Mouse (Mus musculus) left cerebral cortex, postnatal 14 days (tissue): Measurements from ENCODE around the gene Slc46a2. TPM values are rescaled to one million over a fixed set of nuclear protein-coding genes. Genes with fewer than 3 reads are reported as not detected.

Experiments used
- DNase-seq, 2 experiments: peaks; one replicate each; pipeline ENCODE4 v3.0.0; 2021 to 2022; ENCODE audit warnings: low spot score in 2 of 2, mixed read lengths in 1 of 2
- intact Hi-C: fragments of 180-260 bp; cut with DNase I; formaldehyde crosslinking; loops from one replicate; pipeline ENCODE4 v1.15.1; 2025
- long read RNA-seq, 2 experiments: library from polyadenylated mRNA; stranded (forward); transcript quantifications; one replicate each; pipeline ENCODE4 v2.0.0; 2021
- total RNA-seq, 2 experiments: library from RNA; stranded (reverse); gene quantifications; 2 replicates each; pipeline ENCODE4 v1.2.3; 2021

Slc46a2 gene
- total RNA-seq = not detected
- long read RNA-seq, experiment 1, partial matches to known transcripts = 0 of 1 reads
- long read RNA-seq, experiment 1, other reads (novel, unspliced or antisense) = 1 of 1 reads
- long read RNA-seq, experiment 2 = 0 reads

DNA sequence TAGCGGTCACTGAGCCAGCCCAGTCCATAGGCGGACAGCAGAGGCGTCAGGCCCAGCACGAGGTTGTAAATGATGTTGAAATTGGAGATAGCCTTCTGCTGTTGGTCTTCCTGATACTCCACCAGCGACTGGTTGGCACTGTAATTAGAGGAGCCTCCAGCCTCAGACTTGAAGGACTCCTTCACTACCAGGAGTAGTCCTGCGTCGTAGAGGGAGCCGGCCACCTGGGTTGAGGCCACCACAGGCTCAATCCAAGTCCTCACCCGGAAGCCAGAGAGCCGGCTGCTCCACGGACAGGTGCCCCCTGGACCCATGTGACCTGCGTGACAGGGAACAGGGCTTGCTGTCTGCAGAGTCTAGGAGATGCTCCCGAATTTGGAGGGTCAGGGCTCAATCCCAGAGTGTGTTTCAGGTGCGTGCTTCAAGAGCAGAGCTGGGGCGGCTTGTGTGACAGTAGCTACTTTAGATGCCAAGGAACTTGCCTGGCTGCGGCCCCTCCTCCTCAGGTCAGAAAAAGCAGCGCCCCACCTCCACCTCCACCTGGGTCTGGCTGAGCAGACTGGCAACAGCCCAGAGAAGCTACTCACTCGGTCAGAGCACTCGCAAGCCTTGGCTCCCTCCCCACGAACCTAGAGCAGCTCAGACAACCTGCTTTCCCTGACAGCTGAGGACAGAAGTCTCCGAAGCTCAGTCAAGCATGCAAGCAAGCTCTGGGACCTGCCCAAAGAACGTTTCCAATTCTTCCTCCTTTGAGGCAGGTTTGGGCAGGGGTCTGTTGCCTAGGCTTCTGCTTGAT is at the start of gene Slc46a2:
TSS of gene Slc46a2 (minus strand) at position 449 of the 796 bp plus-strand sequence.
- no peak for DNase-seq
- intact Hi-C loops = no loop called here

DNA sequence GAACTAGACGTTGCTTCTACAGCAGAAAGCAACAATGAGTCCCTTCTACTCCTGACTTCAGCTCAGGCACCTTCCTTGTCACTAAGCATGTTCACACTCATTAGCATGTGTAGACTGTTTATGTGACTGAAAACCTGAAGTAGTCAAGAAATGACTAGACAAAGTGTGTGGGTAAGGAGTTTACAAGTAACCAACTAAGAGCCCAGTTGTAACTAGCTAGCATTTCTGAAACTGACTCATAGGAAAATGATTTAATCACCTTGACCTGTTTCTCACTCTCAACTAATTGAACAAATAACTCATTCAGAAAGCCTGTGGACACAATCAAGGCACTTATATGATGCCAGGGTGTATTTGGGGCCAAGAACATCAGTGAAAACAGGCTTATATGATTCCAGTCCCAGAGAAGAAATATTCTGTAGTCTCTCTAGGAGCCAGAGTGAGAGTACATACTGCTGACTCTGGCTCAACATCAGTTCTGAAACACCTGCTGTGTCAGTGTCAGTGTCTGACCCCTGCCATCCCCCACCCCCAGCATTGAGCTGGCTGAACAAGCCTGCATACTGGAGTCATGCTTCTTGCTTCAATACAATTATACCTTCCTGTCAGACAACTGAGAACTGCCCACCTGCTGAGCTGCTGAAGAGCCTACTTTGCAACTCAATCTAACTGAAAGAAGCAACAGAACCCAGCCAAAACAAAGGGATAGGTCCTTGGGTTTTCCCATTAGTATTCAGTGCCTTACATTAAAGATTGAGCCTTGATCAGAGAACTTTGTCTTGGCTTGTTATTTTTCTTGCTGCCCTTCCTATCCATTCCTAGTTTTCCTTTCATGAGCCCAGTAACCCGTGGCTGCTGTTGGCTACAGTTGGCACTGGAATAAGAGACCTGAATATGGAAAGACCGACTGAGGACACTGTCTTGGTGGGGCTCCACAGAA is 48.8 kb upstream of the Slc46a2 start, which contains the start of gene Mup6:
TSS of gene Mup6 (plus strand) at position 890 of the 940 bp plus-strand sequence.
- no peak for DNase-seq
- intact Hi-C loops = no loop called here

DNA sequence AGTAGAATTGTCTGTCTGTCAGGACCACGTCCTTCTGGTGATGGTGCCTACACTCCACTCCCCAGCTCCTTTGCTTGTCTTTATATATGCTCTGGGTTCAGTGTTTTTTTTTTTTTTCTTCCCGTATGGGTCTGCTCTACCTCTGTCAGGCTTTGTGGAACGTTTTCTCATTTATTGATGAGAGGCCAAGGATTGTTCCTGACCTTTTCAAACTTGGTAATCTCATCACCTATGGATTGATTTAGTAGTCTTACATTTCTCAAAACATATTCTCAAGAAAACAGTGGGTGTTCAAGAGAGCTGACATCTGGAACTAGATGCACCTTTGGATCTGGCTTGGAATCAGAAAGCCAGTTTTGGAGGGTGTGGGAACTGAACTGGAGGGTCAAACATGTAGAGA is 45.8 kb upstream of the Slc46a2 start, which contains the start of gene Mup4:
TSS of gene Mup4 (minus strand) at position 101 of the 400 bp plus-strand sequence.
- intact Hi-C loops = no loop called here
- no peak for DNase-seq

DNA sequence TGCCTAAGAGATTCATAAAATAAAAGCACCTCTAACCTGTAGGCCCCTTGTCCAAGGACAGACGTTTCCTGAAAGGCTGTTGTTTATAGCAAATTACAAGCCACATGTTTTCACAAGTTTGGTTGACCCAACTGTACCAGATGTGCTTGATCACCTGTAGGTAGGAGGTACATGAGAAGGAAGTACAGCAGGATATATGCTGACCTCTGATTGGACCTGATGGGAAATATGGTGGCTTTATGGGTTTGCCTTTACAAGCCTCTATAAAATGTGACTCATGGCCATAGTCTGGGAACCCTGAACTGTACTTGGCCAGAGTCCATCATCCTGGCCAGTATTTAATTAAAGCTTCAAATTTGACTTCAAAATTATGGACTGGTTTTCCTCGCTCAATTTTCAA is 22.7 kb upstream of the Slc46a2 start:
- intact Hi-C loops = no loop called here
- no peak for DNase-seq

DNA sequence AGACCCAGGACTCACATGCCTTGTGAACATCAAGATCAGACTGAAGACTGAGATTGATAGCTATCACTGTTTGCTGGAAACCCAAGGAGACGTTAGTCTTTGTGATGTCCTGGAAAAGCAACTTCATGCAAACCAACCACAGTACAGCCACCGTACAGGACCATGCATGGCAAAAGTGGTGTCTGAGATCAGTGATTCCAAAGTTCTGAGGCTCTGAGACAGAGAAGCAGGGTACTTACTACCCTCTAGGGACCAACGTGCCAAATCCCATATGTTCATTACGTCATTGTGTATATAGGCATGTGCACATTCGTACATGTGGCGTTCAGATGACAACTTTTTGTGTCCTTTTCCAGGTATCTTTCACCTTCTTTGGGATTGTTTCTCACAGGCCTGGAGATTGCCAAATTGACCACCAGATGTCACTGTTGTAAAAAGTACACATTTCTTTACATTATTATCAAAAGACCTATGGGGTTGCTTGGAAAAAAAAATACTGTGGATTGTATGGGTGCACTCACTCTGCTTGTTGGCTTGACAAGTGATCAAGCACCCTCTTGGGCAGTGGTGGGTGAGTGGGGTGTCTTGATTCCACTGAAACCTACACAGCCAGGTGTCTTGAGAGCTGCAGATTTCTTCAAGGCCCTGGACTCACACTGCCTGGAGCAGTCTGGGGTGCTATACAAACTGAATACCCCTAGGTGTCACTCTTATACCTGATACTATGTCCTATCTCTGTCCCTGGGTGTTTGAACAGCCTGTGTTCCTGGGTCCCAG is 17.8 kb upstream of the Slc46a2 start:
- intact Hi-C loops = no loop called here
- peak; percentile 10 to 53 for DNase-seq

DNA sequence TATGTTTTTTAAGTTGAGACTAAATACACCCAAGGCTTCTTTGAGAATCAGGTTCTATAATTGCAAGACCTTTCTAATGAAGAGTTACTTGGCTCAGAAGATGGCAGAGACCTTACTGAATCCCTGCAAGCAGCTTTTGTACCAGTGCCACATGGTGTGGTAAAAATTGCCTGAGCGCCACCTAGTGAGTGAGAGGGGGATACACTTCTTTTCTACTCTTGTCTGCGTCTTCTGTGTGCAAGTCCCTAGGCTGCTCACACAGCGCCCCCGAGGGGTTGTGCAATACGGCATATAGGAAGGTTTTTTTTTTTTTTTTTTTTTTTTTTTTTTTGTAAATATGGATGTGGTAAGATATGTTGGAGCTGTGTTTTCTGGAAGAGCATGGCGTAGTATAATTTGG is 13.5 kb upstream of the Slc46a2 start:
- peak; percentile 77 to 83 for DNase-seq
- intact Hi-C loops = no loop called here

DNA sequence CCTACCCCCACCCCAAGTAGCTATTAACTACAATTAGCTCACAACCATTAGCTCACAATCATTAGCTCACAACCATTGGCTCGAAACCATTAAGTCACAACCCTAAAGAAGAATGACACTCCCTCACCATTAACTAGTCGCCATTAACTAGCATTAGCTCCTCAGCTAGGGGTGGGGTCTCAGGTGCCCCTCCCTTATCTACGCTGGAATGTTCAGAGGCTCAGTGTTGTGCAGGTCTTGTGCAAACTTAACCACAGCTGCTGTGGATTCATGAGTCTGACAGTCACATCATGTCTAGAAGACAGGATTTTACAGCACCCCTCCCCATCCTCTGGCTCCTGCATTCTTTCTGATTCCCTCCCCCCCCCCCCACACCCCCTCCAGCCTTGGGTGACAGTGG is 12.8 kb upstream of the Slc46a2 start:
- no peak for DNase-seq
- intact Hi-C loops = loop anchor here (1.0 kb wide), 1 partner anchor 140 kb away; no protein-coding TSS in a partner anchor

DNA sequence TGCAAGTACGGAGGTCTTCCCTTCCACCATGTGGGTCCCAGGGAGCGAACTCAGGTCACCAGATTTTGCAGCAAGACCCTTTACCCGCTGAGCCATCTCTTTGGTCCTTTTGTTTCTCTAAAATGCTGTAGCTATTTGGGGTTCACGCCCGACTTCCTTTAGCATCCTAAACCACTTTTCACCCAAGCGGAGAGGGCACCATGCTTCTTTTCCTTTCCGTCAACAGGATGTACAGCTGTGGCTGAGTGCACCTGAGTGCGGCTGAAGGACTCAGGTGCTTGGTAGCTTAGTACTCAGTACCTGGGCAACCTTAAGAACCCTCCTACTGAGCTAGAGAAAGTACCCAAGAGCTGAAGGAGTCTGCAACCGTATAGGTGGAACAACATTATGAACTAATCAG is 10.2 kb upstream of the Slc46a2 start:
- DNase-seq = no peak
- intact Hi-C loops = no loop called here

DNA sequence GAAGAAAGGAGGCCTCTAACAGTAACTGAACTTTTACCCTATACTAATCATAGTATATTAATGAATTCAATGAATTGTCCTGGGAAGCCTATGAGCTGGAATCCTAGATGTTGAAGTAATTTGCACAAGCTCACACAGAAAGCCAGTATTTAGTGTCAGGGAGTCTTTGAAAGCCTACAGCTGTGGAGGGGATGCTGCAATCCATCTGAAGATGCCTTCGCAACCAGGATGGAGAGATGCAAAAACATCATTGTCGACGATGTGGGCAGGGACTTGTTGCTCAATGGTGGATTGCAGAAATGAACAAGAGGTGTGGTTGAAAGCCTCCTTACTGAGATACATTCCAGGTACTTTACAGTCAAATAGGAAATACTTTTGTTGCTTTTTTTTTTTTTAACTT is 3.1 kb upstream of the Slc46a2 start:
- no peak for DNase-seq
- intact Hi-C loops = no loop called here

DNA sequence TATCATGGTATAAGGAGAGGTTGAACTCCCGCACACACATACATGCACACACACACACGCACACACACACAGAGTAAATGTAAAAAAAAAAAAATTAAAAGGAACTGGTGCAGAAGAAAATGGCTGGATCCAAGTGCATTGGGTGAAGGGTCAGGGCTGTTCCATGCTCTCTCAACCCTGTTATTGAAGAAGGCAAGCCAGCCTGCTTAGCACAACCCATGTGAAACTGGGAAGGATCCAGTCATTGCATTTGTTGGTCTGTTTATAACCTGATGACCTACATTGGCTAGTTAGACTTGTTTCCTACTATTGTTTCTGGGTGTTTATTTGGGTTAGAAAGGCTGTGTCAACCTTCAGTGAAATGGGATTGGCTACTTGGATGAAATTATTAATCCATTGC is 6.1 kb downstream of the Slc46a2 start:
- intact Hi-C loops = no loop called here
- no peak for DNase-seq

DNA sequence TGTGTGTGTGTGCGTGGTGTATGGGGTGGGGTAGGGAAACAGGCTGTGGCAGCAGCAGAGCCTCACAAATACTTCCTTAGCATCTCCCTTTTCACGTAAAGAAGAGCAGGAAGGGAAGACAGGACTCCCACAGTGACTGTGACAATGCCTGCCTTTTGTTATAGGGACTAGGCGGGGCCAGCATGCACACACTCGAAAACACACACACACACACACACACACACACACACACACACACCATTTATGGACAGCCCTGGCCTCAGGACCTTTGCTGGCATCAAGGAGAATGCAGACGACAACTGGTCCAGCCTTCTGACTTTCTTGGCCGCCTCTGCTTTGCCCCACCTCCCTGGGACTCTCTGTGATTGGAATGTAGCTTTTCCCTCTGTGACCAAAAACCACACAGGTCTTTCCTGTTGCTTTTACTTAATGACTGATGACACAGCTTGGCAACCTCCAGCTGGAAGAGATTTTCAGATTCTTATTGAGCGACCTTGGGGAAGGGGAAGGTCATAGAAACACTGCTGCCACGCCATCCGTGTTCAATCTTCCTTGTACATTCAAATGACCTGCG is 7.1 kb downstream of the Slc46a2 start:
- intact Hi-C loops = no loop called here
- no peak for DNase-seq

DNA sequence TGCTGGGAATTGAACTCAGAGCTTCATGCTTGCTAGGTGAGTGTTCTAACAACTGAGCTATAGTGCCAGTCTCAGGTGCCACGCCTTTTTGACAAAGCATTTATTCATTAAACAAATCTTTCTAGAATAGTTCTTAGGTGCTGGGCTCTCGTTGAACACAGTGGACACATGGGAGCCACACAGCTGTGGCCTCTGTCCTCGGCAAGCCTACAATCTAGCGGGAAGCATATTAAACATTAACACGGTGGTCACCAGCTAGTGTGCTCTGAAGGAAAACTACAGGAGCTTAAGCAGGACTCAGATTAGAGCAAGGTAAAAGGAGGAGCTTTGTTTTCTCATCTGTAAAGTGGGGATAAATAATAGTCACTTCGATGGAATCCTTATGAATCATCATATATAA is 7.8 kb downstream of the Slc46a2 start:
- intact Hi-C loops = no loop called here
- DNase-seq = no peak

DNA sequence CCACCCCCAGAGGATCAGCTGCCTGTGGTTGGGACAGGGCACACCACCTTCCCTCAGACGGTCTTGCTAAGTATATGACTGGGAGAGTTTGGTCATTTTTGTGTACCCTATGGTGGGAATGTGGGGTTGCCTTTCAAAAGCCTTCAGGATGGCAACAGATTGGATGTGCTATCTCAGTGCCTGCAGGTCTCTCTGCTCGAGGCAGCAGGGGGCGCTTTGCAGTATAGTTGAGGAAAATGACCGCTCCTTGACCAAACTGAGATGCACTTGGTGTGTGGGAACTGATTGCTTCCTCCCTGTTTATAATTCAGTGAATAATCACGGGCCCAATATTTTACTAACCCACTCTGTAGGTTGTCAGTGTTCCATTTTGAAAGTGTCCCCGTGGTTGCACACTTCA is 12.3 kb downstream of the Slc46a2 start:
- DNase-seq = no peak
- intact Hi-C loops = no loop called here

DNA sequence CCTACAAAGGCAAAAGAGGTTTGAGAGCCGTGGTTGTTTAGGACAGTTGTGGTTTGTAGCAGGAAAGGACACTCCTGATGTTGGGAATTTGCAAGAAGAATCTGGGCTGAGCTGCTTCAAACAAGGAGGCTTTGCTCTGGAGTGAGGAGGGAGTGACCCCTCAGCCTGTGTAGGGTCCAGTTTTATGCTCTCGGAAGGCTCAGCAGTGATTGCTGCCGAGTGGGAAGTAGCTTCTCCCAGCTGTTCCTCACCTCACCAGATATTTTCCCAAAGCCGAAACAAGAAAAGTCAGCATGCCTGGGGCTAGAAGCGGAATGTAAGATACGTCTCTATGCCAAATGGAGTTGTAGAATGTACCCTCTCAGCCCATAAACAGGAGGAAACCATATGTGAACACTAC is 13.0 kb downstream of the Slc46a2 start:
- intact Hi-C loops = no loop called here

DNA sequence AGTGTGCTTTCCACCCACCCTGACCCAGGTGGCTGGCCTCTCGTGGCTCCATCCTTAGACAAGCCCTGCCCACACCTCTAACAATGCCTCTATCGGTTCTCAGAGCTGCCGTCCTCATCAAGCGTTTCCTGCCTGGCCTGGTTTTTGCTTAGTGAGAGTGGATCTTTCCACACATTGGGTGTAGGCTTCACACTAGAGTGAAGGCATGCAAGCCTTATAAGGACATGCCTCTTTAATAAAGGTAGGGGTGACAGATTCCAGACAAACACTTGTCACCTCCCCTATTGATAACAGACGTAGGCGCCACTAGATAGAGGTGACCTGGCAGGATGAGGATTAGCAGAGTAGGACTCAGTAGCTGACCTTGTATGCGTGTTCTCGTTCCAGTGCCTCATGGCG is 16.3 kb downstream of the Slc46a2 start:
- no peak for DNase-seq
- intact Hi-C loops = no loop called here

More for the DNA sequence above, 13.0 kb downstream of the Slc46a2 start:
- no peak for DNase-seq

DNA sequence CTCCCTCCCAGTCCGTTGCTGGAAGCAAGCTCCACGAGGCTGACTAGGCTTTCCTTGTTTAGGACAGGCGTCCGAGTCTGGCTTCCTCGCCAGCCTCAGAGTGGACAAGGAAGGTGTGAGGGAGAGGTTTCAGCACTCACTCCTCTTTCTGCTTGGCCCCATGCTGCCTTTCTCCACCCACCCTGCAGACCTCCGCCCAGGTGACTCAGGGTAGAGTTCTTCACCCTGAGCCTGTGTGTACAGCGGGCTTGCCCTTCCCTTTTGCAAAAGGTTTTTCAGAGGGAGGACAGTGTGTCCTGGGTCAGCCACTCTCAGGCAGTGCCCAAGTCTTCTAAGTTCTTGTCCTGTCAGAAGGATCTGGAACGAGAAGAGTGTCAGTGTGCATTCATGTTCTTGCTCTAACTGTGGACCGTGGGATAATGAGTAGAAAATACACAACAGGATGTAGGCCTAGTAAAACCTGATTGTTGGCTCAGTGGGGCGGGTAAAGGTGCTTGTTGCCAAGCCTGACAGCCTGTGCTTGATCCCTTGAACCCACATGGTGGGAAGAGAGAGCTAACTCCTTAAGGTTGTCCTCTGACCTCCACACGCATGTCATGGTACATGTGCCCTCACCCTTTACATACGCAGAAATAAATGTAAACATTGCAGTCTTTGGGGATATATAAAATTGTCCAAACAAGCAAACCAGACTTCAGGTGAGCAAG is 16.9 kb downstream of the Slc46a2 start:
- DNase-seq = no peak
- intact Hi-C loops = no loop called here

DNA sequence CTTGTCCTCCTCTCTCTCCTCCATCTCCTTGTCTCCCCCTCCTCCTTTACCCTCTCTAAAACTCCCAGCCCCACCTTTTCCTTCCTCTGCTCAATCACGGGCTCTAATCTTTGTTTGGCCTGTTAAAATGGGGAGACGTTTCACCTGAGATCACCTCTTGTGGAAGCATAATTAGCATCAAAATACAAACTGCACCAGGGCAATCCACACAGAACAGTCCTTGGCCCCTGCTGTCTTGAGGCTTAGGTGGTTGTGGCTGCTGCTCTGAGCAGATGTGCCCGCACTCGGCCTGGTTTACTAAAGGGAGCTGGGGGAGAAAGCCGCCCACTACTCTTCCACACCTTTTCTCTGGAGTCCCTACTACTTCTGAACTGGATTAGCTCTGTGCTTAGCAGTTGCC is 18.9 kb downstream of the Slc46a2 start:
- DNase-seq = no peak
- intact Hi-C loops = no loop called here

DNA sequence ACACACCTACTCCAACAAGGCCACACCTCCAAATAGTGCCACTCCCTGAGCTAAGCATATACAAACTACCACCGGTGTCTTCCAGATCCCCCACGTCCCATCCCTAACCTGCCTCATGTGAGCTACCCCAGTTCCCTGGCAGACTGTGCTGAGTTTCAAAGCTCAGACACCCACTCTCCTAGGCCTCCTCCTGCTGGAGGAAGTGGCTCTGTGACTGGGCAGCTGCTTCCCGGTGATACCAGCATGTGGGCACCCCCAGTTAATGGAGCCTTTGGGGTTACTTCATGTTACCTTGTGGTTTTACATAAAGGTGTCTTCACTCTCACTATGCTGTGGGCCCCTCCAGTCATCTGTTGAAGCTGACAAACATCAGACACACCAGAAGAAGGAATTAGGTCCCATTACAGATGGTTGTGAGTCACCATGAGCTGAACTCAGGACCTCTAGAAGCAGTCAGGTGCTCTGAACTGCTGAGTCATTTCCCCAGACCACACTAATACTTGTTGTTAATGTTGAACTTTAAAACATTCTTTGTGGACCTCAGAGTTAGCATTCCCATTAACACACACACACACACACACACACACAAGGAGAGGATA is 19.8 kb downstream of the Slc46a2 start:
- intact Hi-C loops = no loop called here

More for the DNA sequence above, 19.8 kb downstream of the Slc46a2 start:
- DNase-seq = no peak
